Mouse (Mus musculus): Measurements from ENCODE around the gene Krtap10-4. TPM values are rescaled to one million over a fixed set of nuclear protein-coding genes. Genes with fewer than 3 reads are reported as not detected.
"Not testable (repeated sequence)": the region's sequence is repeated elsewhere in the genome, so short reads cannot be mapped to it uniquely, and the experiment has no call there.

The Krtap10-4 gene
- polyA plus RNA-seq, 1 experiment from 2014 or later = not detected

DNA sequence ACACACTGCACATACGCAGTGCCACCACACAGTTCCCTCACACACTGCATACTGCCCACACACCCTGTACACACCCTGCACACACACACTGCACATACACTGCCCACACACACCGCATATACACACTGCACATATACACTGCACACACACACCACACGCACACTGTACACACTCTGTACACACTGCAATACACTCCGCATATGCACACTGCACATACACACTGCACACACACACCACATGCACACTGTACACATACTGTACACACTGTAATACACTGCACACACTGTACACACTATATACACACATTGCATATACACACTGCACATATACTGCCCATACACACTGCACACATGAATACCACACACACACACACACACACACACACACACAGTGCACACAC is 8.4 kb downstream of the Krtap10-4 start:
- 96% methylated on average over 4 of the region's 4 CpGs for WGBS

GRCm38 (mm10) chr10:77815514-77815913 is 11.4 kb downstream of the Krtap10-4 start:
- Histone ChIP-seq H3K27ac (no peak overlapping the region), H3K4me3 (no peak overlapping the region), H3K4me1 (peaks cover 8% of the 10 kb centered on the region; the same call in 1 of the 2 replicates), H3K27me3 (ENCODE audit: low read depth, poor library complexity, severe bottlenecking) (no peaks in the 10 kb centered on the region), H3K9me3 (replicated peaks) (no peaks in the 10 kb centered on the region), H3K36me3 (no peaks in the 10 kb centered on the region)
- DNase-seq (ENCODE audit: low spot score) = peak; percentile 60
- WGBS = 27% methylated on average over 5 of the region's 5 CpGs

More for the DNA sequence above, 8.4 kb downstream of the Krtap10-4 start:
- no peak overlapping the region for H3K4me3 ChIP-seq
- peaks cover 8% of the 10 kb centered on the region; the same call in 1 of the 2 replicates for H3K4me1 ChIP-seq
- H3K9me3 ChIP-seq (replicated peaks) = no peaks in the 10 kb centered on the region
- no peaks in the 10 kb centered on the region for H3K36me3 ChIP-seq
- no peaks in the 10 kb centered on the region for H3K27me3 ChIP-seq (ENCODE audit: low read depth, poor library complexity, severe bottlenecking)
- no peak for DNase-seq (ENCODE audit: low spot score)
- no peak overlapping the region for H3K27ac ChIP-seq

- Histone ChIP-seq H3K9me3 (replicated peaks) (no peaks in the 10 kb centered on the region), H3K27ac (no peak within 1 kb of the TSS), H3K27me3 (ENCODE audit: low read depth, poor library complexity, severe bottlenecking) (no peaks in the 10 kb centered on the region), H3K4me1 (peaks cover 8% of the 10 kb centered on the region; the same call in 1 of the 2 replicates), H3K36me3 (no peaks in the 10 kb centered on the region), H3K4me3 (no peak within 1 kb of the TSS)
- 47% methylated on average over 4 of the region's 4 CpGs for WGBS
- no peak for DNase-seq (ENCODE audit: low spot score)
These were observed 12.5 kb downstream of the Krtap10-4 start, which contains the start of gene Gm2696 for GRCm38 (mm10) chr10:77814382-77814781. Gm2696 (plus strand) TSS chr10:77814682.

GRCm38 (mm10) chr10:77811743-77812142 is 15.2 kb downstream of the Krtap10-4 start, which contains the start of gene Gm9507:
Gm9507 (minus strand) TSS chr10:77811843.
- 74% methylated on average over 5 of the region's 5 CpGs for WGBS
- no peak within 1 kb of the TSS for H3K27ac ChIP-seq
- H3K4me1 ChIP-seq = peaks cover 4% of the 10 kb centered on the region; the same call in 1 of the 2 replicates
- no peak within 1 kb of the TSS for H3K4me3 ChIP-seq
- H3K36me3 ChIP-seq = no peaks in the 10 kb centered on the region
- no peak for DNase-seq (ENCODE audit: low spot score)
- no peaks in the 10 kb centered on the region for H3K27me3 ChIP-seq (ENCODE audit: low read depth, poor library complexity, severe bottlenecking)
- H3K9me3 ChIP-seq (replicated peaks) = no peaks in the 10 kb centered on the region; the same call in 1 of the 2 replicates

DNA sequence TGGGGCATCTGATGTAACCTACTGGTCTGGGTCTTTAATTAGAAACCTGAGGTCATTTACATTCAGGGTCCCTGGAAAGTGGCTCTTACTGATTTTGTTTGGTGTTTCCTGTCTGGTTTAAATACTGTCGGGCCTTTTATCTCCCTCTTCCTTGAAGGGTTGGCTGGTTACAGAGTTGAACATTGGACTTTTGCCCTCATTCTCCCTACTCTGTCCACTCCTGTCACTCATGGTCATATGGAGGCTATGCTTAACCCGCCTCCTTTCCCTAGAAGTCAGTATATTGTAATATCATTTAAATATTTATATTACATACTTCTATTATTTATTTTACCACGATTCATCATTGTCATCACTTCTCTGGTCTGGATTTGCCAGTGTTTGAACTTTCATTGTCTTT is 22.8 kb downstream of the Krtap10-4 start:
- H3K27me3 ChIP-seq (ENCODE audit: low read depth, poor library complexity, severe bottlenecking) = no peaks in the 10 kb centered on the region
- H3K9me3 ChIP-seq (replicated peaks) = no peaks in the 10 kb centered on the region; the same call in 1 of the 2 replicates
- no peak overlapping the region for H3K27ac ChIP-seq
- WGBS = 87% methylated on average over 3 of the region's 3 CpGs
- peaks cover 2% of the 10 kb centered on the region; the same call in 1 of the 2 replicates for H3K4me1 ChIP-seq
- no peak for DNase-seq (ENCODE audit: low spot score)
- no peaks in the 10 kb centered on the region for H3K36me3 ChIP-seq
- no peak overlapping the region for H3K4me3 ChIP-seq

GRCm38 (mm10) chr10:77798921-77799508 is 27.9 kb downstream of the Krtap10-4 start, which contains the start of gene Gm19668:
Gm19668 (minus strand) TSS chr10:77799133.
- H3K27me3 ChIP-seq (ENCODE audit: low read depth, poor library complexity, severe bottlenecking) = no peaks in the 10 kb centered on the region
- H3K36me3 ChIP-seq = no peaks in the 10 kb centered on the region
- no peak within 1 kb of the TSS for H3K27ac ChIP-seq
- H3K4me3 ChIP-seq = no peak within 1 kb of the TSS
- DNase-seq (ENCODE audit: low spot score) = no peak
- H3K9me3 ChIP-seq (replicated peaks) = no peaks in the 10 kb centered on the region
- WGBS = 58% methylated on average over 8 of the region's 8 CpGs
- H3K4me1 ChIP-seq = peaks cover 25% of the 10 kb centered on the region

GRCm38 (mm10) chr10:77798164-77798920 is 28.6 kb downstream of the Krtap10-4 start:
- DNase-seq (ENCODE audit: low spot score); H3K4me3 ChIP-seq; H3K36me3 ChIP-seq; H3K9me3 ChIP-seq (replicated peaks); H3K27me3 ChIP-seq (ENCODE audit: low read depth, poor library complexity, severe bottlenecking); H3K27ac ChIP-seq: not testable (repeated sequence)
- 32% methylated on average over 3 of the region's 3 CpGs for WGBS
- peaks cover 26% of the 10 kb centered on the region for H3K4me1 ChIP-seq

GRCm38 (mm10) chr10:77797677-77798076 is 29.2 kb downstream of the Krtap10-4 start:
- Histone ChIP-seq H3K4me1 (peaks cover 26% of the 10 kb centered on the region), H3K36me3 (no peaks in the 10 kb centered on the region), H3K9me3 (replicated peaks) (no peaks in the 10 kb centered on the region), H3K4me3 (no peak overlapping the region), H3K27me3 (ENCODE audit: low read depth, poor library complexity, severe bottlenecking) (no peaks in the 10 kb centered on the region), H3K27ac (no peak overlapping the region)
- no peak for DNase-seq (ENCODE audit: low spot score)
- 13% methylated on average over 3 of the region's 3 CpGs for WGBS

DNA sequence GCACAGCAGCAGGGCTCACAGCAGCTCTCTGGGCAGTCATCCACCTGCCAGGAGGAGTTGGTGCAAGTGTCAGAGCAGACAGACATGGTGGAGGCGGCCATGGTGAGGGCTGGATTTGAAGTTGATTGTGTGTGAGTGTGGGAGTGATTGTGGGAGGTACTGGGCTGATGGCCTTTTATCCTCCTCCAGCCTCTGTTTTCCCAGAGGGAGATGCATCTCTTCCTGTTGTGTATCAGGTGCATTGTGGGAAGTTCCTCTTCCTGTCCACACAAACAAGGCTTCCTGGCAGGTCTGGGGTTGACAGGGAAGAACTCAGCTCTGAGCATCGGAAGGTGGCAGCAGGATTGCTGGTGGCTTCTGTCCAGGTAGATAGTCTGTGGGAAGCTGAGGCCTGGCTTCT is 31.9 kb downstream of the Krtap10-4 start, which contains the start of gene Gm9639:
Gene Gm9639 (minus strand): TSS at position 101 of the 400 bp plus-strand sequence.
- no peak for DNase-seq (ENCODE audit: low spot score)
- 58% methylated on average over 2 of the region's 2 CpGs for WGBS
- no peak within 1 kb of the TSS for H3K4me3 ChIP-seq
- no peaks in the 10 kb centered on the region for H3K36me3 ChIP-seq
- no peak within 1 kb of the TSS for H3K27ac ChIP-seq
- H3K27me3 ChIP-seq (ENCODE audit: low read depth, poor library complexity, severe bottlenecking) = no peaks in the 10 kb centered on the region
- H3K4me1 ChIP-seq = peaks cover 26% of the 10 kb centered on the region
- no peaks in the 10 kb centered on the region for H3K9me3 ChIP-seq (replicated peaks)

GRCm38 (mm10) chr10:77788621-77789020 is 38.3 kb downstream of the Krtap10-4 start:
- H3K27ac ChIP-seq = no peak overlapping the region
- H3K9me3 ChIP-seq (replicated peaks) = no peaks in the 10 kb centered on the region
- H3K4me3 ChIP-seq = no peak overlapping the region
- 77% methylated on average over 2 of the region's 2 CpGs for WGBS
- no peak for DNase-seq (ENCODE audit: low spot score)
- H3K36me3 ChIP-seq = no peaks in the 10 kb centered on the region
- no peaks in the 10 kb centered on the region for H3K4me1 ChIP-seq
- no peaks in the 10 kb centered on the region for H3K27me3 ChIP-seq (ENCODE audit: low read depth, poor library complexity, severe bottlenecking)

DNA sequence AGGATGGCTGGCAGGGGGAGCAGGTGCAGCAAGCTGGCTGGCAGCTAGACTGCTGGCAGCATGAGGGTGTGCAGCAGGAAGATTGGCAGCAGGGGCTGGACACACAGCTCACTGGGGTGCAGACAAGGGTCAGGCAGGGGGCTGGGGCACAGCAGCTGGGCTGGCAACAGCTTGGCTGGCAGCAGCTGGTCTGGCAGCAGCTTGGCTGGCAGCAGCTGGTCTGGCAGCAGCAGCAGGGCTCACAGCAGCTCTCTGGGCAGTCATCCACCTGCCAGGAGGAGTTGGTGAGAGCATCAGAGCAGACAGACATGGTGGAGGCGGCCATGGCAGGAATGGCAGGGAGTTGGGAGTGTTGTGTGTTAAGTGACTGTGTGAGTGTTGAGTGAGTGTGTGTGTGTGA is 39.0 kb downstream of the Krtap10-4 start, which contains the start of gene Gm7137:
Gene Gm7137 (minus strand): TSS at position 325 of the 400 bp plus-strand sequence.
- not testable (repeated sequence) for DNase-seq (ENCODE audit: low spot score); H3K4me1 ChIP-seq; H3K27ac ChIP-seq; H3K4me3 ChIP-seq; H3K27me3 ChIP-seq (ENCODE audit: low read depth, poor library complexity, severe bottlenecking); H3K36me3 ChIP-seq; H3K9me3 ChIP-seq (replicated peaks)
- 83% methylated on average over 1 of the region's 1 CpGs for WGBS

- 97% methylated on average over 3 of the region's 3 CpGs for WGBS
- DNase-seq (ENCODE audit: low spot score); H3K4me1 ChIP-seq; H3K27me3 ChIP-seq (ENCODE audit: low read depth, poor library complexity, severe bottlenecking); H3K27ac ChIP-seq; H3K4me3 ChIP-seq; H3K9me3 ChIP-seq (replicated peaks); H3K36me3 ChIP-seq: not testable (repeated sequence)
These were observed 43.5 kb downstream of the Krtap10-4 start for GRCm38 (mm10) chr10:77783396-77783795.

- not testable (repeated sequence) for DNase-seq (ENCODE audit: low spot score); H3K27ac ChIP-seq; H3K4me1 ChIP-seq; H3K4me3 ChIP-seq; H3K36me3 ChIP-seq; H3K27me3 ChIP-seq (ENCODE audit: low read depth, poor library complexity, severe bottlenecking); H3K9me3 ChIP-seq (replicated peaks)
- no CpG with 5 or more reads among the region's 1 CpGs for WGBS
These were observed 44.5 kb downstream of the Krtap10-4 start, which contains the start of gene Gm3250 for GRCm38 (mm10) chr10:77782442-77782841. Gm3250 (minus strand) TSS chr10:77782542.
